Mouse (Mus musculus) heart, adult 9 months (tissue): Measurements from ENCODE around the gene Ppox.

Source experiments
- DNase-seq, 2 experiments: peaks; one replicate each; pipeline ENCODE4 v3.0.0; 2022; ENCODE audit warnings: low spot score in 2 of 2

Ppox gene

GRCm38 (mm10) chr1:171285096-171285892 lies 4.3 kb upstream of the Ppox start:
- peak in 1 of 2 experiments; percentile 9 for DNase-seq

DNA sequence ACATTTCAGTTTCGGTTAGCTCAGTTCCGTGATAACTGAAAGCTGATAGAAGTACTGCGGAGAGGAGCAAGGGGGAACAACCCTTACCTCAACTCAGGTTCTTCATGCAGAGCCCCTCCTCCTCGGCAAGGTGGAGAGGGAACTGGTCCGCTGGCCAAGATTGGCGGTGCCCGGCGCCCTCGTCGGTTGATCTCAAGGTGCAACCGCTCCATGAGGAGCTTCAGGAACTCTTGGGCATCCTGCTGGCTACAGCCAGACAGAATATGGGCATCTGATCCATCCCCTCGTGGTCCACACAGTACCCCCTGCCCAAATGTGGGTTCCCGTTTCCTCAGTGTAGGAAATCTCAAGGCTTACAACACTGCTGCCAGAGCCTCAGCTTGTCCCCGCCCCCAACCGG lies 3.5 kb upstream of the Ppox start:
- no peak for DNase-seq

GRCm38 (mm10) chr1:171283188-171284160 lies 2.5 kb upstream of the Ppox start:
- DNase-seq = no peak

- no peak for DNase-seq
Observed at GRCm38 (mm10) chr1:171282086-171282805, 1.3 kb upstream of the Ppox start.

- DNase-seq = peak in 1 of 2 experiments; percentile 81
Observed at GRCm38 (mm10) chr1:171281528-171281923, 540 bp upstream of the Ppox start.

DNA sequence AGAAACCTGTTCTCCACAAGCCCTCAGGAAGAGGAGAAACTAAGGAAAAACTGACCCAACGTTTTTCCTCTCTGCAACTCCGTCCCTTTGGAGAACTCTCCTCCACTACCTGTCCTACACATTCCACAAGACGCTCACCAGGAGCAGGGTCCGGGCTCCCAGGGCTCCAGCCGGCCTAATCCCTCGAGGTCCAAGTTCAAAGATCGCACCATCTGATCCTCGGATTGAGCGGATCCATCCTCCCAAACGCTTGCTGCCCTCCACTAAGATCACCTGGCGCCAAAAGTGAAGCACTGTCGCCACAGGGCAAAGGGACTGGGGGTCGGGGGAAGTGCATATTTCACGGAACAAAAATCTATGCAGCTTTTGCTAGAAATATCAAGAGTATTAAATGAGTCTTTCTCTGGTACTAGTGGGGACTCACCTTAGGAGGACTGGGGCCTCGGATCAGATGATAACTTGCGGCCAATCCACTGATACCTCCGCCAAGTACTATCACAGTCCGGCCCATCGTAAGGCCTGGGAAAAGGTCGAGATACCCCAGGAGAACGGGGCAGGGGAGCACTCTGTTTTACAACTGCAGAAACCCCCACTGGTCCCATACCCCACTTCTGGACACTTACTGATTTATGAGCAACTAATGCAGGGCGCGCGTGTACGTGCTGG lies 603 bp downstream of the Ppox start:
- DNase-seq = no peak

- DNase-seq = no peak
Observed at GRCm38 (mm10) chr1:171279721-171280120, 1.3 kb downstream of the Ppox start.

DNA sequence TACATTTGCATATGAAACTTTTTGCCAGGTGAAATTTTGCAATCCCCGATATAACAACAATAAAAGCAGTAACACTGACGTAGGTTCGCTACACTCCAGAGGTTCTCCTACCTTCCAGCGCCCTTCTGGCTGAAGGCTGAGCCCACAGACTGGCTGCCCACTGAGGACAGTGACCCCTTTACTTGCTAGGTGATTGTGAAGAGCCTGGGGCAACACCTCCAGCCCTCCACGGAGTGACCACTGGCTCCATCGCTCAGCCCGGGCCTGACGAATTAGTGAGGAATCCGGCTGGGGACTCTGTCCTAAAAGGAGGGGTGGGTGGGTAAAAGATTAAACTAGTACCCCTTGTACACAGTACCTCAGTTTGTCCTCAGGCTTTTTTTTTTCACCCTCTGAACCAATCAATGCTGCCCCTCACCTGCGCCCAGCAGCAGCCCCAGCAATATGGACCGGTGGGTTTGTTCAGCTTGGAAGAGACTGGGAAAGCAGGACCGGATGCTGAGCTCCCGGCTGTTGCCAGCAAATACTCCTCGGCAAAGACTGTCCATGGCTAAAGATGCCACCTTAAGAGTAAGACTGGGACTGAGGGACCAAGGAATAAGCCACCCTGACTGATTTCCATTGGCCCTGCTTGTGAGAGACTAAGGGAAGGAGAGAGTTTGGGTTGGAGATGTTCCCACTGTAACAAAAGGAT lies 1.8 kb downstream of the Ppox start:
- no peak for DNase-seq

DNA sequence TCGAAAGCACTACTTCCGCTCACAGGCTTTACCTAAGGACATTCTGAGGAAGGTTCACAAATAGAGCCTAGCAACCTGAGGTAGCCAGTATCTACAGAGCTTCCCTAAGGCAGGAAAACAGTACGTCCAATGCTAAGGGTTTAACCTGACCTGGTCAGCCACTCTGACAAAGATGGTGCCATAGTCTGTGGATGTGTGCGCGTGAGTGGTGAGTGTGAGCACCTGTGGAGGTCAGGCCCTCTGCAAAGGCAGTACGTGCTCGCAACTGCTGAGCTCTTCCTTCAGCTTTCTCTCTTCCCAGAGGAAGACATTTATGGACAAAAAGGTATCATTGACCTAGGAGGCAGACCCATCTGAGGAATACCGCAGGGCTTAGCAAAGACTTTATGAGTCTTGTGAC lies 2.5 kb downstream of the Ppox start:
- DNase-seq = no peak

GRCm38 (mm10) chr1:171277736-171278135 lies 3.2 kb downstream of the Ppox start:
- no peak for DNase-seq

- no peak for DNase-seq
Observed at GRCm38 (mm10) chr1:171276110-171276748, 4.8 kb downstream of the Ppox start.

- no peak for DNase-seq
Observed at GRCm38 (mm10) chr1:171275144-171275734, 5.7 kb downstream of the Ppox start.

DNA sequence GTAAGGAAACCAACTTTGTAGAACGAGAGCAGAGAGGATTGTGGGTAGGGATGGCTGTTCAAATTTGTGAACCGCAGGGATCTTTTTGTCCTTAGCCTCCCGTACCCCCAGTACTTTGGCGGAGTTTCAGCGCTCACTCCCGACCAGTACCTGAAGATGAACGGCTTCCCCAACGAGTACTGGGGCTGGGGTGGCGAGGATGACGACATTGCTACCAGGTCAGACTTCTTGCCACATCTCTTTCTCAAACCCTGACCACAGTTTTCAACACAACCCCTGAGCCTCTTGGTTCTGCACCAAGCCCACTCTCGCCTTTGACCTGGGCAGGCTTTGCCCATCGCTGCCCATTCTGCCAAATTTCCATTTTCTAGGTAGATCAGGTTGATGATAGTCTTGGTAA lies 6.8 kb downstream of the Ppox start:
- no peak for DNase-seq

- DNase-seq = no peak
Observed at GRCm38 (mm10) chr1:171272086-171272485, 8.9 kb downstream of the Ppox start.

DNA sequence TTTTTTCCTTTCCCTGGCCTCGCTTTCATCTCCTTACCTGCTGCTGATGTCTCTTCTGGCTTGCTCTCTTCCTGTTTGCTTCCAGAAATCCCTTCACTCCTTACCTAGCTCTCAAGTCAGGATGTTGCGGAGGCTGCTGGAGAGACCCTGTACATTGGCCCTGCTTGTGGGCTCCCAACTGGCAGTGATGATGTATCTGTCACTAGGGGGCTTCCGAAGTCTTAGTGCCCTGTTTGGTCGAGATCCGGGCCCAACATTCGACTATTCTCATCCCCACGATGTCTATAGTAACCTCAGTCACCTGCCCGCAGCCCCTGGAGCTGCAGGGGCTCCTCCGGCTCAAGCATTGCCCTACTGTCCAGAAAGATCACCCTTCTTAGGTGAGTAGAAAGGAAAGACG lies 9.4 kb downstream of the Ppox start:
- DNase-seq = no peak

GRCm38 (mm10) chr1:171271196-171271595 lies 9.8 kb downstream of the Ppox start:
- no peak for DNase-seq

DNA sequence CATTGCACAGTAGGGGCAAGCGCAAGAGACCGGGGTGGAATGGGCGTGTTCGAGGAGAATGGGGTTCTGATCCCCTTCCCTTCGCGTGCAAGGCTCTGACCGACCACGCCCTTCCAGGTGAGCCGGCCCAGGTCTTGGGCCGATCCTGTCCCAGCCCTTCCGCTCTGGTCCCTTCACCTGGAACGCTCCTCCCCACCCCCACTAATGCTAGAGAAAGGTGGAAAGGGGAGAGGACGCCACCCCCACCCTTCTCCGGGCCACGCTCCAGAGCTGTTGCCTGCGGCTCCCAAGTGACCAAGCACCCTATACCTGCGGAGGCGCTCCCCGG lies 10.4 kb downstream of the Ppox start:
- no peak for DNase-seq

DNA sequence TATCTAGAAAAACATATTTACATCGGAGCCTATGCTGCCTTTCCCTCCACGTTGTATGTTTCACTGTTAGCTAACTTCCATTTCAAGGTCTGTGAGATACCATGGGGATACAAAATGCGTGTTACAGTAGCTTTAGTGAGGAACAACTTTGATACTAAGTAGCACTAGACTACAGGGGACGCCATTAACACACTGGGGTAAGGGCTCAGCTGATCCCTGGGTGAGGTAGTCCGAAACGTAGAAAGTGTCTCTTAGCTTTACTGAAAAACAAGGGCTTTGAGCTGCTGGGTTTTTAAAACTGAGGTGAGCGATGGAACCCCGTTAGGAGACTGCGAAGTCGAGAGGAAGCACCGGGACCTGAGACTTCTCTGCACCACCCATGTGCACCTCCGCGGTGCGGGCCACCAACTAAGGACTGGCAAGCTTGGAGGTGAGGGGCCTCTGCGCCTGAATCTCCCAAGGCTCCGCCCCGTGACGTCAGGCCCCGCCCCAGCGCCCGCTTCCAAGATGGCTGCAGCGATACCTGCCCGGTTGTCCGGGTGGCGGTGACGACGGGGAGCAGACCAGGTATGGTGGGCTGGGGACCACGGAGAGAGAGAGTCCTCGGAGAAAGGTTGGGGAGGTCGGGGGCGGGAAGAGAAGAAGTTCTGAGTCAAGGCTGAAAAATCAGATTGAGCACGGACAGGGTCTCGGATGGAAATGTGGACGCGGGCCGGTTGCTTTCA lies 11.0 kb downstream of the Ppox start, which contains the start of gene B4galt3:
Gene B4galt3, plus strand, starts transcription at position 481 of the 725 bp plus-strand sequence.
- DNase-seq = peak; percentile 92 to 95

GRCm38 (mm10) chr1:171268341-171268740 lies 12.6 kb downstream of the Ppox start:
- DNase-seq = no peak
